Mouse (Mus musculus): Measurements from ENCODE around the gene Slc25a47. TPM values are rescaled to one million over a fixed set of nuclear protein-coding genes. Genes with fewer than 3 reads are reported as not detected.

The Slc25a47 gene
- polyA plus RNA-seq, 1 experiment from 2014 or later = 4.3 TPM

GRCm38 (mm10) chr12:108893715-108894431 is 58.0 kb downstream of the Slc25a47 start, which contains the start of gene Wars:
Gene Wars, minus strand, starts transcription at chr12:108894174.
- H3K9ac ChIP-seq = peak within 1 kb of the TSS; percentile 80
- peak within 1 kb of the TSS; percentile 79 for H3K4me2 ChIP-seq
- H3K9me3 ChIP-seq (replicated peaks) = no peaks in the 10 kb centered on the region
- H3K27me3 ChIP-seq = no peaks in the 10 kb centered on the region
- 0 out of 2 replicates have a peak, but pooled peaks cover 6% of the 10 kb centered on the region for H3K36me3 ChIP-seq
- WGBS = under 1% methylated on average over 57 of the region's 58 CpGs
- ATAC-seq (replicated peaks; ENCODE audit: insufficient number of reproducible peaks, insufficient read depth, low FRiP score, low read depth) = peak; percentile 99
- H3K4me1 ChIP-seq (replicated peaks) = peaks cover 14% of the 10 kb centered on the region
- H3K4me3 ChIP-seq = peak within 1 kb of the TSS; percentile 86
- 0 out of 2 replicates have a peak within 1 kb of the TSS, but pooled peaks have one; percentile 11 for H3K27ac ChIP-seq

GRCm38 (mm10) chr12:108894432-108894816 is 58.6 kb downstream of the Slc25a47 start:
- Histone ChIP-seq H3K27me3 (no peaks in the 10 kb centered on the region), H3K4me1 (replicated peaks) (peaks cover 14% of the 10 kb centered on the region), H3K27ac (no peak overlapping the region), H3K4me3 (peak overlapping the region; percentile 86), H3K9ac (peak overlapping the region; percentile 56), H3K9me3 (replicated peaks) (no peaks in the 10 kb centered on the region), H3K36me3 (0 out of 2 replicates have a peak, but pooled peaks cover 6% of the 10 kb centered on the region), H3K4me2 (peak overlapping the region; percentile 79)
- ATAC-seq (replicated peaks; ENCODE audit: insufficient number of reproducible peaks, insufficient read depth, low FRiP score, low read depth) = no peak
- WGBS = 4% methylated on average over 7 of the region's 7 CpGs

GRCm38 (mm10) chr12:108896006-108896405 is 60.2 kb downstream of the Slc25a47 start:
- no peak overlapping the region for H3K4me2 ChIP-seq
- H3K9me3 ChIP-seq (replicated peaks) = no peaks in the 10 kb centered on the region
- H3K27ac ChIP-seq = no peak overlapping the region
- whole genome bisulfite sequencing = 66% methylated on average over 3 of the region's 3 CpGs
- peaks cover 14% of the 10 kb centered on the region for H3K4me1 ChIP-seq (replicated peaks)
- ATAC-seq (replicated peaks; ENCODE audit: insufficient number of reproducible peaks, insufficient read depth, low FRiP score, low read depth) = no peak
- H3K27me3 ChIP-seq = no peaks in the 10 kb centered on the region
- no peak overlapping the region for H3K4me3 ChIP-seq
- H3K36me3 ChIP-seq = no peaks in the 10 kb centered on the region
- no peak overlapping the region for H3K9ac ChIP-seq

DNA sequence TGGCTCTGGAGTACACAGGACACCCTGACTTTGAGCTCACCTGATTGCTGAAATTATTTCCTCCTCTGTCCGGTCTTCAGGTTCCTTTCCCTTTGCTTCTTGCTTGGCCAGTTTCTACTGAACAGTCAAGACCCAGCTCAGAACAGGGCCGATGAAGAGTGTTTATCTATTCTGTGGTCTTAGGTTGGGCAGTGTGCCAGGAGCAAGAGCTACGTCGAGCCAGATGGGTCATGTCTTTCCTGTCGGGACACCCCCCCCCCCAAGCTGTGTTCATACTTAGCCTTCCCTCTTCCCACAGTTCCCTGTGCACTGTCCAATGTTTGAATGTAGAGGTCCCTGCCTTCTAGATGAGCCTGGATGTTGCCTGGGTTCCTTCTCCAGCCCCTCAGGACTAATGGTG is 65.5 kb downstream of the Slc25a47 start:
- H3K9ac ChIP-seq = no peak overlapping the region
- no peaks in the 10 kb centered on the region for H3K27me3 ChIP-seq
- H3K4me1 ChIP-seq (replicated peaks) = no peaks in the 10 kb centered on the region; the same call in 1 of the 2 replicates
- 28% methylated on average over 5 of the region's 5 CpGs for WGBS
- no peaks in the 10 kb centered on the region for H3K9me3 ChIP-seq (replicated peaks)
- ATAC-seq (replicated peaks; ENCODE audit: insufficient number of reproducible peaks, insufficient read depth, low FRiP score, low read depth) = no peak
- no peak overlapping the region for H3K4me3 ChIP-seq
- H3K4me2 ChIP-seq = no peak overlapping the region
- H3K36me3 ChIP-seq = no peaks in the 10 kb centered on the region
- H3K27ac ChIP-seq = no peak overlapping the region

GRCm38 (mm10) chr12:108902940-108903339 is 67.1 kb downstream of the Slc25a47 start:
- 20% methylated on average over 8 of the region's 8 CpGs for WGBS
- no peaks in the 10 kb centered on the region for H3K36me3 ChIP-seq
- H3K4me3 ChIP-seq = no peak overlapping the region
- H3K4me1 ChIP-seq (replicated peaks) = no peaks in the 10 kb centered on the region; the same call in 1 of the 2 replicates
- no peak overlapping the region for H3K9ac ChIP-seq
- H3K27ac ChIP-seq = no peak overlapping the region
- ATAC-seq (replicated peaks; ENCODE audit: insufficient number of reproducible peaks, insufficient read depth, low FRiP score, low read depth) = no peak
- H3K27me3 ChIP-seq = no peaks in the 10 kb centered on the region
- no peaks in the 10 kb centered on the region for H3K9me3 ChIP-seq (replicated peaks)
- H3K4me2 ChIP-seq = no peak overlapping the region

GRCm38 (mm10) chr12:108903600-108904275 is 67.9 kb downstream of the Slc25a47 start:
- H3K4me2 ChIP-seq = no peak overlapping the region
- no peaks in the 10 kb centered on the region for H3K9me3 ChIP-seq (replicated peaks)
- H3K36me3 ChIP-seq = no peaks in the 10 kb centered on the region
- H3K4me3 ChIP-seq = no peak overlapping the region
- WGBS = 80% methylated on average over 8 of the region's 8 CpGs
- H3K9ac ChIP-seq = no peak overlapping the region
- no peaks in the 10 kb centered on the region; the same call in 1 of the 2 replicates for H3K4me1 ChIP-seq (replicated peaks)
- H3K27ac ChIP-seq = no peak overlapping the region
- no peak for ATAC-seq (replicated peaks; ENCODE audit: insufficient number of reproducible peaks, insufficient read depth, low FRiP score, low read depth)
- no peaks in the 10 kb centered on the region for H3K27me3 ChIP-seq

GRCm38 (mm10) chr12:108904276-108904653 is 68.4 kb downstream of the Slc25a47 start:
- 74% methylated on average over 8 of the region's 8 CpGs for WGBS

GRCm38 (mm10) chr12:108905620-108906302 is 69.9 kb downstream of the Slc25a47 start:
- H3K4me3 ChIP-seq = no peak overlapping the region
- 62% methylated on average over 14 of the region's 14 CpGs for WGBS
- no peaks in the 10 kb centered on the region for H3K36me3 ChIP-seq
- no peak overlapping the region for H3K27ac ChIP-seq
- H3K4me2 ChIP-seq = no peak overlapping the region
- no peaks in the 10 kb centered on the region; the same call in 1 of the 2 replicates for H3K4me1 ChIP-seq (replicated peaks)
- no peak for ATAC-seq (replicated peaks; ENCODE audit: insufficient number of reproducible peaks, insufficient read depth, low FRiP score, low read depth)
- no peaks in the 10 kb centered on the region for H3K27me3 ChIP-seq
- H3K9ac ChIP-seq = no peak overlapping the region
- no peaks in the 10 kb centered on the region for H3K9me3 ChIP-seq (replicated peaks)

More at GRCm38 (mm10) chr12:108904276-108904653, 68.4 kb downstream of the Slc25a47 start:
- no peaks in the 10 kb centered on the region for H3K9me3 ChIP-seq (replicated peaks)
- H3K4me1 ChIP-seq (replicated peaks) = no peaks in the 10 kb centered on the region; the same call in 1 of the 2 replicates
- H3K36me3 ChIP-seq = no peaks in the 10 kb centered on the region
- H3K4me3 ChIP-seq = no peak overlapping the region
- no peak overlapping the region for H3K4me2 ChIP-seq
- H3K9ac ChIP-seq = no peak overlapping the region
- no peak for ATAC-seq (replicated peaks; ENCODE audit: insufficient number of reproducible peaks, insufficient read depth, low FRiP score, low read depth)
- H3K27me3 ChIP-seq = no peaks in the 10 kb centered on the region
- H3K27ac ChIP-seq = no peak overlapping the region

DNA sequence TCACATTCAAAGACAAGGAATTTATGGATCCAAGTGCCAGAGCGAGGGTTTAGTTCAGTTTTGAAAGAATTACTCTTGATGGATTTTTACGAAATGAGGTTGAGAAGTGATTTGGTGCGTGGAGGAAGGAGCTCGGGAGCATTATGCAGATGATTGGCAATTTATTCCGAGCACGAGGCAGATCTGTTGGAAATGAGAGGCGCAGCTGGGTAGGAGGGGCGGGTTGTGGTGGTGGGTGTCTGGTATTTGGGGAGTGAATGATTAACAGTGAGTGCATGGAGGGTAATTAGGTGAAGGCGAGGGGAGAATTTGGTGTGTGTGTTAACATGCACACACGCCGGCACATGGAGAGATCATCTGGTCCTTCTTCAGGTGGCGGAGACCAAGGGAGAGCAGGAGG is 70.6 kb downstream of the Slc25a47 start:
- Histone ChIP-seq H3K4me2 (no peak overlapping the region), H3K27ac (no peak overlapping the region), H3K9ac (no peak overlapping the region), H3K9me3 (replicated peaks) (no peaks in the 10 kb centered on the region), H3K36me3 (no peaks in the 10 kb centered on the region), H3K4me3 (no peak overlapping the region), H3K27me3 (no peaks in the 10 kb centered on the region), H3K4me1 (replicated peaks) (no peaks in the 10 kb centered on the region; the same call in 1 of the 2 replicates)
- ATAC-seq (replicated peaks; ENCODE audit: insufficient number of reproducible peaks, insufficient read depth, low FRiP score, low read depth) = no peak
- 78% methylated on average over 12 of the region's 12 CpGs for WGBS

Data from heart, embryonic 15.5 days (tissue).